Mouse (Mus musculus) spleen, adult 2 months (tissue): ENCODE measurements around the gene She.
"Not testable (repeated sequence)": the region's sequence is repeated elsewhere in the genome, so short reads cannot be mapped to it uniquely, and the experiment has no call there.

Experiments
- CTCF ChIP-seq: fragments of 200-500 bp; IDR thresholded peaks from 2 replicates; pipeline ENCODE4 v1.5.1; 2011; ENCODE audit warnings: mild to moderate bottlenecking, inconsistent platforms; ENCODE audit not compliant: insufficient read depth, insufficient read length, insufficient replicate concordance; ENCODE audit errors: extremely low read depth
- POLR2A ChIP-seq: fragments of 200-500 bp; IDR thresholded peaks from 2 replicates; pipeline ENCODE4 v1.6.1; 2011; ENCODE audit warnings: low read depth, low read length, inconsistent platforms

DNA sequence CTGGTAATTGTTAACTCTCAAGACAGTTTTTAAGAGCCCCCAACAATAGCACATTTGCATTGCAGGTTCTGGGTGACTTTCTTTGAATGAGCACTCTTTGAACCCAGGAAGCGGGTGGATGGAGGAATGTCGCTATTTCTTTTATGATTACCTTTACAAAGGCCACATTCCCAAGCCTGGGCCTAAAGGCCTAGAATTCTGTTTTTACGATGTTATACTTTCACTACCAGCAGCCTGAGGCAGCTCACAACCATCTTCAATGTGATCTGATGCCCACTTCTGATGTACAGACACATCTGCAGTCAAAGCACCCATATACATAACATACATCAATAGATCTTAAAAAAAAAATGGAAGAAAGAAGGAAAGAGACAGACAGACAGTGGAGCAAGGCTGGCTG is 32.1 kb downstream of the She start:
- TF ChIP-seq CTCF, POLR2A: not testable (repeated sequence)
